Mouse (Mus musculus) bone marrow, adult 2 months (tissue): ENCODE results near the gene Cpe. TPM values are rescaled to one million over a fixed set of nuclear protein-coding genes. Genes with fewer than 3 reads are reported as not detected.

ENCODE experiments used
- H3K27ac ChIP-seq: fragments of 200-500 bp; 2 replicates; pipeline ENCODE4 v1.5.1; 2012; ENCODE audit warnings: low read depth, mild to moderate bottlenecking, control low read depth, inconsistent platforms, low read length; ENCODE audit not compliant: control insufficient read depth, poor library complexity, insufficient read depth
- H3K4me1 ChIP-seq: fragments of 200-500 bp; 2 replicates; pipeline ENCODE4 v1.6.1; 2011; ENCODE audit warnings: low read length; ENCODE audit not compliant: control insufficient read depth, insufficient read depth
- H3K4me3 ChIP-seq: fragments of 200-500 bp; replicated peaks from 2 replicates; pipeline ENCODE3; 2011; ENCODE audit warnings: mild to moderate bottlenecking, low read depth, low read length, control low read depth; ENCODE audit not compliant: control insufficient read depth
- CTCF ChIP-seq: fragments of 200-500 bp; IDR thresholded peaks from 2 replicates; pipeline ENCODE4 v1.5.1; 2011; ENCODE audit warnings: low read length, control low read depth; ENCODE audit not compliant: control insufficient read depth, insufficient read depth
- POLR2A ChIP-seq: fragments of 200-500 bp; IDR thresholded peaks from 2 replicates; pipeline ENCODE4 v1.6.1; 2011; ENCODE audit warnings: low read depth, mild to moderate bottlenecking, control low read depth, low read length, borderline replicate concordance; ENCODE audit not compliant: control insufficient read depth
- WGBS: fragments of 180-500 bp; shearing (Covaris S2); methylation state at CpG from one replicate; pipeline ENCODE4 v1.1.7; 2018; 5-methylcytosine and 5-hydroxymethylcytosine counted together
- polyA plus RNA-seq: library from polyadenylated mRNA; stranded (reverse); fragments of >200 nt; gene quantifications from 2 replicates; pipeline ENCODE4 v1.2.4, GENCODE M21; 2011; ENCODE audit warnings: low replicate concordance; ENCODE audit not compliant: missing spikeins, insufficient read depth, insufficient read length

The Cpe gene
- polyA plus RNA-seq, 1 experiment: 6.2 TPM

GRCm38 (mm10) chr8:64597042-64597970 lies 95.5 kb downstream of the Cpe start:
- Histone ChIP-seq H3K4me1 (no peaks in the 10 kb centered on the region), H3K27ac (no peak overlapping the region), H3K4me3 (no peak overlapping the region)
- TF ChIP-seq CTCF: peak; percentile 49; the same call in 1 of the 2 replicates
- TF ChIP-seq POLR2A: no peak
- WGBS: 33% methylated on average over 21 of the region's 21 CpGs

- Histone ChIP-seq H3K4me1 (no peaks in the 10 kb centered on the region), H3K4me3 (no peak overlapping the region), H3K27ac (no peak overlapping the region)
- TF ChIP-seq CTCF (no peak), POLR2A (no peak)
- WGBS: 79% methylated on average over 4 of the region's 4 CpGs
These were observed 96.5 kb downstream of the Cpe start for GRCm38 (mm10) chr8:64596396-64596795.

GRCm38 (mm10) chr8:64590456-64590855 lies 102.4 kb downstream of the Cpe start:
- no peak for TF ChIP-seq POLR2A
- TF ChIP-seq CTCF: no peak
- WGBS: 83% methylated on average over 1 of the region's 1 CpGs
- no peaks in the 10 kb centered on the region for H3K4me1 ChIP-seq
- H3K4me3 ChIP-seq: no peak overlapping the region
- no peak overlapping the region for H3K27ac ChIP-seq

GRCm38 (mm10) chr8:64582887-64583286 lies 110.0 kb downstream of the Cpe start:
- TF ChIP-seq CTCF (no peak), POLR2A (no peak)
- WGBS: 73% methylated on average over 3 of the region's 3 CpGs
- Histone ChIP-seq H3K27ac (no peak overlapping the region), H3K4me3 (no peak overlapping the region), H3K4me1 (no peaks in the 10 kb centered on the region)

- no peak for TF ChIP-seq POLR2A
- no peak for TF ChIP-seq CTCF
- Histone ChIP-seq H3K27ac (no peak overlapping the region), H3K4me3 (no peak overlapping the region), H3K4me1 (no peaks in the 10 kb centered on the region)
- 64% methylated on average over 8 of the region's 8 CpGs for WGBS
These were observed 114.6 kb downstream of the Cpe start for GRCm38 (mm10) chr8:64578221-64578620.

GRCm38 (mm10) chr8:64575001-64575400 lies 117.9 kb downstream of the Cpe start:
- Histone ChIP-seq H3K4me3 (no peak overlapping the region), H3K4me1 (no peaks in the 10 kb centered on the region), H3K27ac (no peak overlapping the region)
- TF ChIP-seq POLR2A (no peak), CTCF (no peak)
- 78% methylated on average over 9 of the region's 9 CpGs for WGBS

- 50% methylated on average over 5 of the region's 5 CpGs for WGBS
- no peak overlapping the region for H3K4me3 ChIP-seq
- no peak overlapping the region for H3K27ac ChIP-seq
- no peak for TF ChIP-seq CTCF
- TF ChIP-seq POLR2A: no peak
- H3K4me1 ChIP-seq: no peaks in the 10 kb centered on the region
These were observed 144.6 kb downstream of the Cpe start for GRCm38 (mm10) chr8:64548054-64548850.

GRCm38 (mm10) chr8:64543441-64543840 lies 149.4 kb downstream of the Cpe start:
- 80% methylated on average over 7 of the region's 7 CpGs for WGBS

More at GRCm38 (mm10) chr8:64543441-64543840, 149.4 kb downstream of the Cpe start:
- Histone ChIP-seq H3K4me1 (no peaks in the 10 kb centered on the region), H3K4me3 (no peak overlapping the region), H3K27ac (no peak overlapping the region)
- no peak for TF ChIP-seq POLR2A
- TF ChIP-seq CTCF: no peak

Other genes starting within 250 kb of the Cpe start
- gene Msmo1, start 40.7 kb upstream of the Cpe start, polyA plus RNA-seq: 5.4 and 25.6 TPM in 2 replicates
- 1.8 and 6.2 TPM in 2 replicates for gene Klhl2, start 157.0 kb upstream of the Cpe start, polyA plus RNA-seq